Mouse (Mus musculus) heart, postnatal 0 days (tissue): ENCODE measurements around the gene Il9r.

ENCODE experiments used
- CTCF ChIP-seq: IDR thresholded peaks from 2 replicates; pipeline ENCODE4 v1.5.1; 2016; ENCODE audit warnings: antibody characterized with exemption, control low read depth, low read depth
- EP300 ChIP-seq: IDR thresholded peaks from 2 replicates; pipeline ENCODE4 v1.6.1; 2016; ENCODE audit warnings: antibody characterized with exemption, low read depth

DNA sequence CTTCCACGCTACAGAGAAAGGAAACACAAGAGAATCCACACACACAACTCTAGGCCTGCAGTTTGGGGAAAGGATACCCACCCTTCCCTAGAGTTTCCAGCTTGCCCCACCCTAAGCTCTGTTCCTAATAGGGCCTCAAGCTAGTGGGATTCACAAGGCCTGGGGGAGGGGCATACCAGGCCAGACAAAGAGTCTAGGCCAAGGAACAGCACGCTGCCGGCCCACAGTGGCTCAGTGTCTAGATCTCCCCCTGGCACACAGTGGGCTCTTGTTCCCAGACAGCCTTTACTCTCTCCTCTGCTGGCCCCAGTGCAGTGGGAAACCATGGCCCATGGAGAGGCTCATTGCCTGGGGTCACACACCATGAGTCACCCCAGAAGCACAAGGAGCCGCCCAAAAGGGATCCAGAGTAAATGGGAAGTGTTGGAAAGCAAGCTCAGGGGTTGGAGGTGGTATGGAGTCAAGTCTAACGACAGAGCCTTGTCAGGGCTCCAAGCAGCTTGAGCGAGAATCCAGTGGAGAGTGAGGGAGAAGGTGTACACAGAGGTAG, 18.5 kb upstream of the Il9r start:
- TF ChIP-seq EP300 (no peak), CTCF (no peak)
